Mouse (Mus musculus): ENCODE data around the gene Zfp53. TPM values are rescaled to one million over a fixed set of nuclear protein-coding genes. Genes with fewer than 3 reads are reported as not detected.
"Not testable (repeated sequence)": the region's sequence is repeated elsewhere in the genome, so short reads cannot be mapped to it uniquely, and the experiment has no call there.

Gene Zfp53
- polyA plus RNA-seq, 1 experiment from 2014 or later, result 5.3 TPM

DNA sequence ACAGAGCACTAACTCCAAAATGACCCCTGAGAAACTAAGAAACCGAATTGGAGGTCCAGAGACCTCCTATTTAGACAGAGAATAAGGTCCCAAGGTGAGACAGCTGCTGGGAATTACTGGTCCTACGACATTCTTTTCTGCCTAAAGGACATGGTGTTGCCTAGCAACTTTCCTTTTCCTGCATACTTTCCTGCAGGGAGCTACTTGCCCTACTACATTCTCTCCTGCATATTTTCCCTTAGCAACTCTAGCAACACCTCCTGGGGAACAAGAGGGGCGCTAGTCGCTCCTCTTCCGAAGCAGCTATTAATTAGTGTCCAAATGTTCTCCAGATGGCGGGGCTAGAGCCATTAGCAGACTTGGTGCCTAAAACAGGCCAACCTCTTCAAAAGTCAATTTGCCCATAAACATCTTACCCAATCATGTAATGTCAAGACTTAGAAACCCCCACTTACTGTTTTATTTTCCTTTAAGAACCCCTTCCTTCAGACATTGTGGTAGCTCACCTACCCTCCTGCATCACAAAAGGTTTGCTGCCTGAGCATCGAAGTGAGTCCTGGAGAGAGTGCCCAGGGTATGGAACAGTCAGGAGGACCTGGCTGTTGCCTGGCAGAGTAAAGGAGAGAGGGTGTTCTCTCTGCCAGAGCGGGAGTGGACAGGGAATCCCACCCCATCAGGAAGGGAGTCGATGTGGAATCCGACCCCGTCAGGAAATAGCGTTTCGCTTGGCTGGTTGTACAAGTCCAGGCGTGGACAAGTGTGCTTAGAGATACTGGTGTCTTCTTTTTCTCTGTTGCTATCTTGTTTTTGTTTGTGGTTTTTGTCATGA is 15.2 kb upstream of the Zfp53 start:
- Histone ChIP-seq H3K9ac (ENCODE audit: low read length) (no peak overlapping the region), H3K4me1 (ENCODE audit: control insufficient read depth in 2 of 2, insufficient read depth in 2 of 2, low read length in 2 of 2) (peaks cover 0 to 11% of the 10 kb centered on the region in 2 experiments; a peak in 2 of 4 replicates), H3K36me3 (ENCODE audit: control insufficient read depth, insufficient read depth, low read length) (no peaks in the 10 kb centered on the region), H3K4me2 (ENCODE audit: low read length) (no peak overlapping the region), H3K9me3 (ENCODE audit: control insufficient read depth, low read length) (no peaks in the 10 kb centered on the region), H3K4me3 (ENCODE audit: control insufficient read depth in 1 of 2, insufficient read depth in 1 of 2, low read depth in 1 of 2, low read length in 2 of 2) (no peak overlapping the region), H3K27ac (replicated peaks in 1 of 2; ENCODE audit: control insufficient read depth in 1 of 2, insufficient read depth in 1 of 2, low read depth in 2 of 2, low read length in 2 of 2) (no peak overlapping the region), H3K27me3 (ENCODE audit: control insufficient read depth, insufficient read depth, low read length) (no peaks in the 10 kb centered on the region)
- no peak for ATAC-seq (ENCODE audit: insufficient number of reproducible peaks, insufficient read depth, low FRiP score, low read depth)
- 28% methylated on average over 14 of the region's 14 CpGs for whole genome bisulfite sequencing

DNA sequence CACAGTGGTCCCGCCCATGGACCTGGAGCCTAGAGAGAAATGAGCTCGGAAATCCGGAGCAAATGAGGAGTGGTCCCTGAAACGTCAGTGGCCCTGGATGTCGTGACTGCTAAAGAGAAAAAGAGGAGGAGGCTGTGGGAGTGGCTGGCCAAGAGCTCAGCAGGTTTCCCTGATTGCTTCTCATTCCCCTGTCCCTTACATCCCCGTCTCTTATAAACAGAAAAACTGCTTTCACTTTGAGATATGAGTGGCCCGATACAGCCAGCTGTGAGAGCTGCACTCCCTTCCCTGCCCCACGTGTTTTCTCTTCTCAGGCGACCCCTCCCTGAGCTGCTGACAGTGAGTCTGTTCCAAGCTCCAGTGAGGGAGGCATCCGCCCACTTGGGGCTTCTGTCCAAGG is 14.1 kb upstream of the Zfp53 start:
- peak overlapping the region in 1 of 2 experiments; percentile 18; a peak in 1 of 4 replicates for H3K4me3 ChIP-seq (ENCODE audit: control insufficient read depth in 1 of 2, insufficient read depth in 1 of 2, low read depth in 1 of 2, low read length in 2 of 2)
- peak overlapping the region; percentile 39; the same call in 1 of the 2 replicates for H3K4me2 ChIP-seq (ENCODE audit: low read length)
- not testable (repeated sequence) for H3K9ac ChIP-seq (ENCODE audit: low read length); H3K36me3 ChIP-seq (ENCODE audit: control insufficient read depth, insufficient read depth, low read length); H3K27me3 ChIP-seq (ENCODE audit: control insufficient read depth, insufficient read depth, low read length); ATAC-seq (ENCODE audit: insufficient number of reproducible peaks, insufficient read depth, low FRiP score, low read depth); H3K27ac ChIP-seq (replicated peaks in 1 of 2; ENCODE audit: control insufficient read depth in 1 of 2, insufficient read depth in 1 of 2, low read depth in 2 of 2, low read length in 2 of 2); H3K9me3 ChIP-seq (ENCODE audit: control insufficient read depth, low read length)
- peaks cover 0 to 11% of the 10 kb centered on the region in 2 experiments; a peak in 2 of 4 replicates for H3K4me1 ChIP-seq (ENCODE audit: control insufficient read depth in 2 of 2, insufficient read depth in 2 of 2, low read length in 2 of 2)
- WGBS, result 0% methylated on average over 7 of the region's 10 CpGs

DNA sequence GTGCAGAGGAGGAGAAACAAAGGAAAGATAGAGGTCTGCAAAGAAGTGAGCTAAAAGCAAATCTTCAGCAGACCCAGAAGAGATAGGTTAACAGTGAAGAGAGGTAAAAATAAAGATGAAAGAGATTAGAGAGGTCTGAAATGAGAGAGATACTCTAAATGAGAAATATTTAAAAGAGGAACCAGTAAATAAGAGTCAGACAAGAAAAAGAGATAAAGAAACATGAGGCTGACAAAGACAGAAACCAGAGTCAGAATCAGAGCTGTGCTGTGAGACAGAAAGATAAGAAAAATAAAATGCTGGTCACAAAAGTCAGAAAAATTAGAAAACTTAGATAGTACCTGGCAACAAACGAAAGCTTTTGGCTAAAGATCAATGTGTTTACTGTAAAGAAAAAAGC is 13.5 kb upstream of the Zfp53 start:
- H3K9me3 ChIP-seq (ENCODE audit: control insufficient read depth, low read length); H3K9ac ChIP-seq (ENCODE audit: low read length); ATAC-seq (ENCODE audit: insufficient number of reproducible peaks, insufficient read depth, low FRiP score, low read depth); H3K27ac ChIP-seq (replicated peaks in 1 of 2; ENCODE audit: control insufficient read depth in 1 of 2, insufficient read depth in 1 of 2, low read depth in 2 of 2, low read length in 2 of 2); H3K4me3 ChIP-seq (ENCODE audit: control insufficient read depth in 1 of 2, insufficient read depth in 1 of 2, low read depth in 1 of 2, low read length in 2 of 2); H3K36me3 ChIP-seq (ENCODE audit: control insufficient read depth, insufficient read depth, low read length); H3K27me3 ChIP-seq (ENCODE audit: control insufficient read depth, insufficient read depth, low read length); H3K4me2 ChIP-seq (ENCODE audit: low read length): not testable (repeated sequence)
- 79% methylated on average over 1 of the region's 1 CpGs for WGBS
- H3K4me1 ChIP-seq (ENCODE audit: control insufficient read depth in 2 of 2, insufficient read depth in 2 of 2, low read length in 2 of 2), result peaks cover 0 to 11% of the 10 kb centered on the region in 2 experiments; a peak in 2 of 4 replicates

DNA sequence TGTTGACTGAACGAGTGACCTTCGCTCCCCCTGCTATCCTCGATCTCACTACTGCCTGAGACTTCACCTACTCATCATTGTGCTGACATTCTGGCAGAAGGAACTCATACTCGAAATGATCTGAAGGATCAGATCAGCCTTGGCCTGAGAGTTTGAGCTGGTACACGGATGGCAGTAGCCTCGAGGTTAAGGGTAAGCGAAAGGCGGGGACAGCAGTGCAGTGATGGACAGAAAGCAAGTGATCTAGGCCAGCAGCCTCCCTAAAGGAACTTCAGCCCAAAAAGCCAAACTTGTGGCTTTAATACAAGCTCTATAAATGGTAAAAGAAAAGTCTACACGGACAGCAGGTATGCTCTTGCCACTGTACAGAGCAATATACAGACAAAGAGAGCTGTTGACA is 12.4 kb upstream of the Zfp53 start:
- not testable (repeated sequence) for H3K4me2 ChIP-seq (ENCODE audit: low read length); H3K9ac ChIP-seq (ENCODE audit: low read length); H3K27me3 ChIP-seq (ENCODE audit: control insufficient read depth, insufficient read depth, low read length); H3K36me3 ChIP-seq (ENCODE audit: control insufficient read depth, insufficient read depth, low read length); H3K9me3 ChIP-seq (ENCODE audit: control insufficient read depth, low read length); ATAC-seq (ENCODE audit: insufficient number of reproducible peaks, insufficient read depth, low FRiP score, low read depth); H3K4me3 ChIP-seq (ENCODE audit: control insufficient read depth in 1 of 2, insufficient read depth in 1 of 2, low read depth in 1 of 2, low read length in 2 of 2); H3K27ac ChIP-seq (replicated peaks in 1 of 2; ENCODE audit: control insufficient read depth in 1 of 2, insufficient read depth in 1 of 2, low read depth in 2 of 2, low read length in 2 of 2)
- WGBS, result 67% methylated on average over 4 of the region's 9 CpGs
- peaks cover 0 to 11% of the 10 kb centered on the region in 2 experiments; a peak in 2 of 4 replicates for H3K4me1 ChIP-seq (ENCODE audit: control insufficient read depth in 2 of 2, insufficient read depth in 2 of 2, low read length in 2 of 2)

DNA sequence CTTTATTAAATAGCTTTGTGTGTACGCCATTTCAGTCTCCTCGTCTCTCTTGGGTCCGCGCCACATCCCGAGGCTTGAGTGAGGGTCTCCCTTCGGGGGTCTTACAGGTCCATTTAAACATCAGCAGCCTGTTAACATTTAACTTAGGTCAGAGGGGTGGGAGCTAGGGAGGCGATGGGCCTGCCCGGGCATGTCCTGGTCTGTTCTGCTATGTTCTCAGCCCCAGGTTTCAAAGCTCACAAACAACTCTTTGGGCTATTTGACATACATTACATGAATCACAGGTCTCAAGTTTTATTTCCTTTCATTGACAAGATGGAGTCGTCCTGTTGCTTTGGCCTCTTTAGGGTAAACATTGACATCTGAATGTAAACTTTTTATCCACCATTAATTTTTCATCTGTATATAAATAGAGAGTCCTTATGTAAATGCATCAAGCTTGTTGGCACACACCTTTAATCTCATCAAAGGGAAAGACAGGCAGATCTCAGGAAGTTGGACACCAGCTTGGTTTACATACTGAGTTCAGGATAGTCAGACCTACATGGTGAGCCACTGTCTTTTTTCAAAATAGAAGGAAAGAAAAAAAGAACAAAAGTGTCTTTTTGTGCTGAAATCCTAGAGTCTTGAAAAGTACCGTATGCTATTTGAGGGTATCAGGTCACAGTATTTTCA is 10.6 kb upstream of the Zfp53 start:
- H3K9me3 ChIP-seq (ENCODE audit: control insufficient read depth, low read length); H3K36me3 ChIP-seq (ENCODE audit: control insufficient read depth, insufficient read depth, low read length); H3K4me3 ChIP-seq (ENCODE audit: control insufficient read depth in 1 of 2, insufficient read depth in 1 of 2, low read depth in 1 of 2, low read length in 2 of 2); H3K4me2 ChIP-seq (ENCODE audit: low read length); H3K9ac ChIP-seq (ENCODE audit: low read length); H3K27ac ChIP-seq (replicated peaks in 1 of 2; ENCODE audit: control insufficient read depth in 1 of 2, insufficient read depth in 1 of 2, low read depth in 2 of 2, low read length in 2 of 2); H3K27me3 ChIP-seq (ENCODE audit: control insufficient read depth, insufficient read depth, low read length); ATAC-seq (ENCODE audit: insufficient number of reproducible peaks, insufficient read depth, low FRiP score, low read depth); H3K4me1 ChIP-seq (ENCODE audit: control insufficient read depth in 2 of 2, insufficient read depth in 2 of 2, low read length in 2 of 2): not testable (repeated sequence)
- WGBS, result 86% methylated on average over 10 of the region's 10 CpGs

DNA sequence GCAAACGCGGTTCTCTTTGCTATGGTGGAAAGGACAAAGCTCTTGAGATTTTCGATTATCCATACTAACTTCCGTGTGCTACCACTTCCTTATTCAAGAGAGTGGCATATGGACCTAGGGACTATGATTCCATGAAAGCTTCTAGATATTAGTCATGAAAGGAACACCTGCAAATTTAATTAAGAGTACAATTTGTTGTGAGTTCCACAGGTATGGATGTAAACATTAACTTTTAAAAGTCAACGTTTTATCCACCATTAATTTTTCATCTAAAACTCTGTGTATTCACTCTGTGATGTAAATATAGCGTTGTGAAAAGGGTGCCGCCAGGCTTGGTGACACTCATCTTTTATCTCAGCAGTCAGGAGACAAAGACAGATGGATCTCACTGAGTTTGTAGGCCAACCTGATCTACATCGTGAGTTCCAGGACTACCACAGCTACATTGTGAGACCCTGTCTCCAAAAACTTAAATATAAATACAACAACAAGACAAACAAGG is 753 bp downstream of the Zfp53 start:
- H3K27ac ChIP-seq (replicated peaks in 1 of 2; ENCODE audit: control insufficient read depth in 1 of 2, insufficient read depth in 1 of 2, low read depth in 2 of 2, low read length in 2 of 2), result no peak overlapping the region
- peaks cover 0 to 5% of the 10 kb centered on the region in 2 experiments; a peak in 2 of 4 replicates for H3K4me1 ChIP-seq (ENCODE audit: control insufficient read depth in 2 of 2, insufficient read depth in 2 of 2, low read length in 2 of 2)
- H3K27me3 ChIP-seq (ENCODE audit: control insufficient read depth, insufficient read depth, low read length), result no peaks in the 10 kb centered on the region
- peak overlapping the region; percentile 64 for H3K4me2 ChIP-seq (ENCODE audit: low read length)
- H3K4me3 ChIP-seq (ENCODE audit: control insufficient read depth in 1 of 2, insufficient read depth in 1 of 2, low read depth in 1 of 2, low read length in 2 of 2), result peak overlapping the region; percentile 71 to 91
- peak overlapping the region; percentile 77 for H3K9ac ChIP-seq (ENCODE audit: low read length)
- H3K9me3 ChIP-seq (ENCODE audit: control insufficient read depth, low read length), result no peaks in the 10 kb centered on the region
- 8% methylated on average over 8 of the region's 8 CpGs for WGBS
- peaks cover 11% of the 10 kb centered on the region; the same call in 1 of the 2 replicates for H3K36me3 ChIP-seq (ENCODE audit: control insufficient read depth, insufficient read depth, low read length)
- ATAC-seq (ENCODE audit: insufficient number of reproducible peaks, insufficient read depth, low FRiP score, low read depth), result no peak

DNA sequence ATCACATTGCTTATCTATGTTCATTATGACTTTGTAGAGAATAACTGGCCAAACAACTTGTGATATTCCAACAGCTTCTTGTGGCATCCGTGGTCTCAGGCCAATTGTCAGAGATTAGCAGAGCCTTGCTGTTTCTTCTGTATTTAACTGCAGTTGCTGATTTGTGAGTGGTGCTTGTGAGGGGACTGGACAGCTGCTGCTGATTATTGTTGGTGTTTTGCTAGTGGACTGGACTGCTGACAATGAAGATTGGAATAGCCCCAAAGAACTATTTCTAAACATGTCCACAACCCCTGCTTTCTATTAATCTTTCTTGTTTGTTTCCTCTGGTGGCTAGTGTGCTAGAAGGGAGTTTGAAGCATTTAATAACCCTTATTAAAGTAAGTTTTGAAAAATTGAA is 12.6 kb downstream of the Zfp53 start:
- H3K27me3 ChIP-seq (ENCODE audit: control insufficient read depth, insufficient read depth, low read length), result no peaks in the 10 kb centered on the region
- H3K9ac ChIP-seq (ENCODE audit: low read length), result no peak overlapping the region
- no peaks in the 10 kb centered on the region for H3K4me1 ChIP-seq (ENCODE audit: control insufficient read depth in 2 of 2, insufficient read depth in 2 of 2, low read length in 2 of 2)
- no peak overlapping the region for H3K27ac ChIP-seq (replicated peaks in 1 of 2; ENCODE audit: control insufficient read depth in 1 of 2, insufficient read depth in 1 of 2, low read depth in 2 of 2, low read length in 2 of 2)
- no peak overlapping the region for H3K4me3 ChIP-seq (ENCODE audit: control insufficient read depth in 1 of 2, insufficient read depth in 1 of 2, low read depth in 1 of 2, low read length in 2 of 2)
- H3K4me2 ChIP-seq (ENCODE audit: low read length), result no peak overlapping the region
- 56% methylated on average over 1 of the region's 1 CpGs for WGBS
- H3K36me3 ChIP-seq (ENCODE audit: control insufficient read depth, insufficient read depth, low read length), result peaks cover 9% of the 10 kb centered on the region; the same call in 1 of the 2 replicates
- no peak for ATAC-seq (ENCODE audit: insufficient number of reproducible peaks, insufficient read depth, low FRiP score, low read depth)
- no peaks in the 10 kb centered on the region for H3K9me3 ChIP-seq (ENCODE audit: control insufficient read depth, low read length)

All from heart, embryonic 14.5 days (tissue).